Mouse (Mus musculus) right cerebral cortex, adult 18-20 months (tissue): ENCODE measurements around the gene Timm17b.
"Not testable (repeated sequence)": the region's sequence is repeated elsewhere in the genome, so short reads cannot be mapped to it uniquely, and the experiment has no call there.

Experiments
- DNase-seq: peaks from one replicate; pipeline ENCODE4 v3.0.0; 2022; ENCODE audit warnings: mixed read lengths

Gene Timm17b

GRCm38 (mm10) chrX:7898880-7899874 is at the start of gene Timm17b, which contains the start of gene Pqbp1:
Timm17b (plus strand) TSS chrX:7899357.
Pqbp1 (minus strand) TSS chrX:7899269.
- DNase-seq, result peak; percentile 91

- DNase-seq, result peak; percentile 15
Observed at GRCm38 (mm10) chrX:7854578-7854977, 44.6 kb upstream of the Timm17b start.

GRCm38 (mm10) chrX:7859191-7859753 is 39.9 kb upstream of the Timm17b start:
- no peak for DNase-seq

GRCm38 (mm10) chrX:7863181-7863580 is 36.0 kb upstream of the Timm17b start:
- DNase-seq, result no peak

GRCm38 (mm10) chrX:7864551-7864950 is 34.6 kb upstream of the Timm17b start:
- no peak for DNase-seq

- no peak for DNase-seq
Observed at GRCm38 (mm10) chrX:7865343-7865742, 33.8 kb upstream of the Timm17b start.

- no peak for DNase-seq
Observed at GRCm38 (mm10) chrX:7865786-7866185, 33.4 kb upstream of the Timm17b start.

- DNase-seq, result no peak
Observed at GRCm38 (mm10) chrX:7867141-7867540, 32.0 kb upstream of the Timm17b start.

- DNase-seq, result no peak
Observed at GRCm38 (mm10) chrX:7868506-7868905, 30.7 kb upstream of the Timm17b start.

- DNase-seq, result no peak
Observed at GRCm38 (mm10) chrX:7869826-7870225, 29.3 kb upstream of the Timm17b start.

GRCm38 (mm10) chrX:7878007-7878419 is 21.1 kb upstream of the Timm17b start, which contains the start of gene Pim2:
Pim2 (plus strand) TSS chrX:7878262.
- DNase-seq, result peak; percentile 87

- DNase-seq, result no peak
Observed at GRCm38 (mm10) chrX:7878495-7878894, 20.7 kb upstream of the Timm17b start.

GRCm38 (mm10) chrX:7879819-7880218 is 19.3 kb upstream of the Timm17b start:
- peak; percentile 70 for DNase-seq

GRCm38 (mm10) chrX:7883841-7884567 is 15.2 kb upstream of the Timm17b start, which contains the start of gene Slc35a2:
Slc35a2 (plus strand) TSS chrX:7884028.
- peak; percentile 81 for DNase-seq

- no peak for DNase-seq
Observed at GRCm38 (mm10) chrX:7898211-7898610, 946 bp upstream of the Timm17b start.

GRCm38 (mm10) chrX:7904441-7904840 is 5.3 kb downstream of the Timm17b start:
- no peak for DNase-seq

- DNase-seq, result no peak
Observed at GRCm38 (mm10) chrX:7907735-7908134, 8.6 kb downstream of the Timm17b start, which contains the start of gene Gm10491. Gm10491 (minus strand) TSS chrX:7907835.

GRCm38 (mm10) chrX:7909242-7909641 is 10.1 kb downstream of the Timm17b start, which contains the start of gene Gm10490:
Gm10490 (plus strand) TSS chrX:7909542.
- DNase-seq, result not testable (repeated sequence)

GRCm38 (mm10) chrX:7910473-7910872 is 11.3 kb downstream of the Timm17b start:
- no peak for DNase-seq

GRCm38 (mm10) chrX:7915669-7916068 is 16.5 kb downstream of the Timm17b start:
- DNase-seq, result not testable (repeated sequence)

GRCm38 (mm10) chrX:7917960-7918359 is 18.8 kb downstream of the Timm17b start:
- not testable (repeated sequence) for DNase-seq

GRCm38 (mm10) chrX:7919601-7920383 is 20.6 kb downstream of the Timm17b start, which contains the start of gene Pcsk1n:
Pcsk1n (plus strand) TSS chrX:7919822.
- peak; percentile 55 for DNase-seq
